Mouse (Mus musculus): Measurements from ENCODE around the gene Itgb1bp1.

DNA sequence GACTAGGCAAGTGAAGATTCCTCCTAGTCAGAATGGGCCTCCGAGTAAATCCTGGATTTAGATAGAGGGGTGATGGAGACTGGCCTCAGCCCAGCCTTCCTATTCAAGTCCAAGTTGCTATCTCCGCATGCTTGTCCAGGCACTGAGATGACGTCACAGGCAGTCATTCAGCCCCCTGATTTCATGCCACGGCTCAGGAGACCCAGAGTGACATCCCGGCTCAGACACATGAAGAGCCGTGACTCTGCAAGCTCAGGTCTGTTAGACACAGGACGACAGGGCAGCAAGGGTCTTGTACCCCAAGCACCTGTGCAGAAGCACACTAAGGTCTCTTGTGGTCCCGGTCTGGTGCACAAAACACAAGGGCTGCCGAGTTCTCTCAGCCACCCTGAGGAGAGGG lies 36.8 kb upstream of the Itgb1bp1 start:
- TF ChIP-seq CTCF (IDR thresholded peaks at IDR 0.05; ENCODE audit: extremely low read depth, insufficient read depth, low read length) (no peak), POLR2A (IDR thresholded peaks at IDR 0.05; ENCODE audit: extremely low read depth, insufficient read depth, low read length) (no peak)
